Mouse (Mus musculus) forebrain, embryonic 12.5 days (tissue): ENCODE results near the gene 9530077C05Rik. TPM values are rescaled to one million over a fixed set of nuclear protein-coding genes. Genes with fewer than 3 reads are reported as not detected.
"Not testable (repeated sequence)": the region's sequence is repeated elsewhere in the genome, so short reads cannot be mapped to it uniquely, and the experiment has no call there.

ENCODE experiments used
- ATAC-seq: fragments of 200-750 bp; cut with Nextera tagmentation; 2 replicates; pipeline ENCODE4 v1.8.0; 2017; ENCODE audit warnings: moderate TSS enrichment; ENCODE audit not compliant: low FRiP score
- H3K27ac ChIP-seq: fragments of 300-500 bp; sonication (generic); 2 replicates; pipeline ENCODE4 v1.5.1; 2016; ENCODE audit warnings: mild to moderate bottlenecking
- H3K27me3 ChIP-seq: fragments of 300-500 bp; sonication (generic); 2 replicates; pipeline ENCODE4 v1.6.1; 2016; ENCODE audit warnings: mild to moderate bottlenecking
- H3K36me3 ChIP-seq: fragments of 300-500 bp; sonication (generic); replicated peaks from 2 replicates; pipeline ENCODE4 v1.6.1; 2016; ENCODE audit warnings: mild to moderate bottlenecking
- H3K4me1 ChIP-seq: fragments of 300-500 bp; sonication (generic); 2 replicates; pipeline ENCODE4 v1.6.1; 2016
- H3K4me2 ChIP-seq: fragments of 300-500 bp; sonication (generic); 2 replicates; pipeline ENCODE4 v1.6.1; 2016; ENCODE audit warnings: mild to moderate bottlenecking, moderate library complexity
- H3K4me3 ChIP-seq: fragments of 300-500 bp; sonication (generic); replicated peaks from 2 replicates; pipeline ENCODE4 v1.5.1; 2016; ENCODE audit warnings: mild to moderate bottlenecking
- H3K9ac ChIP-seq: fragments of 300-500 bp; sonication (generic); 2 replicates; pipeline ENCODE4 v1.6.1; 2016; ENCODE audit warnings: mild to moderate bottlenecking
- H3K9me3 ChIP-seq: fragments of 300-500 bp; sonication (generic); 2 replicates; pipeline ENCODE4 v1.6.1; 2016
- WGBS: fragments of 180-500 bp; shearing (Covaris S2); methylation state at CpG from one replicate; pipeline ENCODE4 v1.1.7; 2016; 5-methylcytosine and 5-hydroxymethylcytosine counted together
- polyA plus RNA-seq: library from polyadenylated mRNA; unstranded; fragments of >200 nt; fragmentation: Nextera tagmentation; extraction: Ambion mirVana; gene quantifications from 2 replicates; pipeline ENCODE4 v1.2.1, GENCODE M21; 2016

Gene 9530077C05Rik
- polyA plus RNA-seq, 1 experiment from 2014 or later, result 10.2 TPM

GRCm38 (mm10) chr9:22394725-22395124 lies 16.6 kb upstream of the 9530077C05Rik start:
- no peaks in the 10 kb centered on the region for H3K9me3 ChIP-seq
- no peaks in the 10 kb centered on the region for H3K4me1 ChIP-seq
- no peak overlapping the region for H3K9ac ChIP-seq
- WGBS, result 92% methylated on average over 2 of the region's 2 CpGs
- H3K27ac ChIP-seq, result no peak overlapping the region
- no peak for ATAC-seq
- H3K4me2 ChIP-seq, result no peak overlapping the region
- H3K36me3 ChIP-seq, result no peaks in the 10 kb centered on the region
- H3K4me3 ChIP-seq, result no peak overlapping the region
- no peaks in the 10 kb centered on the region for H3K27me3 ChIP-seq

GRCm38 (mm10) chr9:22399021-22399420 lies 12.3 kb upstream of the 9530077C05Rik start:
- H3K4me3 ChIP-seq, result no peak overlapping the region
- no peaks in the 10 kb centered on the region for H3K9me3 ChIP-seq
- H3K4me1 ChIP-seq, result no peaks in the 10 kb centered on the region
- H3K9ac ChIP-seq, result no peak overlapping the region
- H3K4me2 ChIP-seq, result no peak overlapping the region
- ATAC-seq, result no peak
- no peaks in the 10 kb centered on the region for H3K36me3 ChIP-seq
- H3K27me3 ChIP-seq, result no peaks in the 10 kb centered on the region
- 86% methylated on average over 4 of the region's 4 CpGs for WGBS
- H3K27ac ChIP-seq, result no peak overlapping the region

- no peaks in the 10 kb centered on the region for H3K4me1 ChIP-seq
- no peaks in the 10 kb centered on the region for H3K36me3 ChIP-seq
- H3K4me2 ChIP-seq, result no peak overlapping the region
- WGBS, result 88% methylated on average over 6 of the region's 6 CpGs
- no peaks in the 10 kb centered on the region for H3K9me3 ChIP-seq
- H3K4me3 ChIP-seq, result no peak overlapping the region
- no peak for ATAC-seq
- no peak overlapping the region for H3K9ac ChIP-seq
- no peak overlapping the region for H3K27ac ChIP-seq
- H3K27me3 ChIP-seq, result no peaks in the 10 kb centered on the region
These were observed 9.3 kb upstream of the 9530077C05Rik start for GRCm38 (mm10) chr9:22402001-22402400.

GRCm38 (mm10) chr9:22402976-22403375 lies 8.3 kb upstream of the 9530077C05Rik start:
- Histone ChIP-seq H3K36me3 (no peaks in the 10 kb centered on the region), H3K27me3 (no peaks in the 10 kb centered on the region), H3K4me1 (no peaks in the 10 kb centered on the region), H3K9ac (no peak overlapping the region), H3K9me3 (no peaks in the 10 kb centered on the region), H3K27ac (no peak overlapping the region), H3K4me2 (no peak overlapping the region), H3K4me3 (no peak overlapping the region)
- no peak for ATAC-seq
- WGBS, result 91% methylated on average over 3 of the region's 3 CpGs

GRCm38 (mm10) chr9:22403501-22403900 lies 7.8 kb upstream of the 9530077C05Rik start:
- H3K27me3 ChIP-seq, H3K36me3 ChIP-seq, ATAC-seq, H3K4me3 ChIP-seq, H3K4me2 ChIP-seq, H3K9ac ChIP-seq, H3K4me1 ChIP-seq, H3K9me3 ChIP-seq, H3K27ac ChIP-seq: not testable (repeated sequence)
- WGBS, result 77% methylated on average over 2 of the region's 2 CpGs

GRCm38 (mm10) chr9:22405414-22405813 lies 5.9 kb upstream of the 9530077C05Rik start:
- Histone ChIP-seq H3K4me1 (no peaks in the 10 kb centered on the region), H3K4me3 (no peak overlapping the region), H3K4me2 (no peak overlapping the region), H3K36me3 (no peaks in the 10 kb centered on the region), H3K27ac (no peak overlapping the region), H3K27me3 (no peaks in the 10 kb centered on the region), H3K9ac (no peak overlapping the region), H3K9me3 (no peaks in the 10 kb centered on the region)
- WGBS, result 82% methylated on average over 3 of the region's 3 CpGs
- no peak for ATAC-seq

GRCm38 (mm10) chr9:22407633-22408032 lies 3.7 kb upstream of the 9530077C05Rik start:
- not testable (repeated sequence) for H3K27ac ChIP-seq, H3K27me3 ChIP-seq, ATAC-seq, H3K4me1 ChIP-seq, H3K9me3 ChIP-seq, H3K36me3 ChIP-seq, H3K9ac ChIP-seq, H3K4me3 ChIP-seq, H3K4me2 ChIP-seq
- WGBS, result 84% methylated on average over 4 of the region's 4 CpGs

- H3K4me1 ChIP-seq, H3K36me3 ChIP-seq, ATAC-seq, H3K4me2 ChIP-seq, H3K4me3 ChIP-seq, H3K9ac ChIP-seq, H3K27me3 ChIP-seq, H3K27ac ChIP-seq, H3K9me3 ChIP-seq: not testable (repeated sequence)
- WGBS, result 38% methylated on average over 4 of the region's 4 CpGs
These were observed 3.0 kb upstream of the 9530077C05Rik start for GRCm38 (mm10) chr9:22408344-22408743.

GRCm38 (mm10) chr9:22409501-22409900 lies 1.8 kb upstream of the 9530077C05Rik start:
- no peak overlapping the region for H3K9ac ChIP-seq
- no peaks in the 10 kb centered on the region for H3K36me3 ChIP-seq
- H3K27ac ChIP-seq, result no peak overlapping the region
- no peaks in the 10 kb centered on the region for H3K27me3 ChIP-seq
- no peaks in the 10 kb centered on the region for H3K9me3 ChIP-seq
- no peak overlapping the region for H3K4me2 ChIP-seq
- WGBS, result 79% methylated on average over 7 of the region's 7 CpGs
- no peak overlapping the region for H3K4me3 ChIP-seq
- H3K4me1 ChIP-seq, result no peaks in the 10 kb centered on the region
- no peak for ATAC-seq

GRCm38 (mm10) chr9:22416187-22416586 lies 4.9 kb downstream of the 9530077C05Rik start:
- no peak overlapping the region for H3K27ac ChIP-seq
- H3K4me3 ChIP-seq, result no peak overlapping the region
- H3K9ac ChIP-seq, result no peak overlapping the region
- WGBS, result 84% methylated on average over 3 of the region's 3 CpGs
- no peaks in the 10 kb centered on the region; the same call in 1 of the 2 replicates for H3K4me1 ChIP-seq
- H3K27me3 ChIP-seq, result no peaks in the 10 kb centered on the region
- no peaks in the 10 kb centered on the region for H3K36me3 ChIP-seq
- H3K4me2 ChIP-seq, result no peak overlapping the region
- H3K9me3 ChIP-seq, result no peaks in the 10 kb centered on the region
- ATAC-seq, result no peak

- H3K4me3 ChIP-seq, result no peak overlapping the region
- no peaks in the 10 kb centered on the region for H3K27me3 ChIP-seq
- H3K4me1 ChIP-seq, result no peaks in the 10 kb centered on the region; the same call in 1 of the 2 replicates
- 63% methylated on average over 6 of the region's 6 CpGs for WGBS
- no peak for ATAC-seq
- no peaks in the 10 kb centered on the region for H3K36me3 ChIP-seq
- H3K9ac ChIP-seq, result no peak overlapping the region
- H3K4me2 ChIP-seq, result no peak overlapping the region
- H3K9me3 ChIP-seq, result no peaks in the 10 kb centered on the region
- no peak overlapping the region for H3K27ac ChIP-seq
These were observed 6.2 kb downstream of the 9530077C05Rik start for GRCm38 (mm10) chr9:22417547-22417946.

GRCm38 (mm10) chr9:22419877-22420276 lies 8.6 kb downstream of the 9530077C05Rik start:
- 85% methylated on average over 3 of the region's 3 CpGs for WGBS
- H3K27ac ChIP-seq, result no peak overlapping the region
- no peaks in the 10 kb centered on the region for H3K27me3 ChIP-seq
- H3K9me3 ChIP-seq, result no peaks in the 10 kb centered on the region
- no peak overlapping the region for H3K9ac ChIP-seq
- H3K4me2 ChIP-seq, result no peak overlapping the region
- H3K4me3 ChIP-seq, result no peak overlapping the region
- H3K4me1 ChIP-seq, result no peaks in the 10 kb centered on the region; the same call in 1 of the 2 replicates
- ATAC-seq, result no peak
- no peaks in the 10 kb centered on the region for H3K36me3 ChIP-seq

GRCm38 (mm10) chr9:22420491-22420890 lies 9.2 kb downstream of the 9530077C05Rik start:
- Histone ChIP-seq H3K9me3 (no peaks in the 10 kb centered on the region), H3K4me2 (no peak overlapping the region), H3K9ac (no peak overlapping the region), H3K4me1 (no peaks in the 10 kb centered on the region; the same call in 1 of the 2 replicates), H3K27me3 (no peaks in the 10 kb centered on the region), H3K4me3 (no peak overlapping the region), H3K27ac (no peak overlapping the region), H3K36me3 (no peaks in the 10 kb centered on the region)
- 36% methylated on average over 7 of the region's 7 CpGs for WGBS
- no peak for ATAC-seq
